Mouse (Mus musculus) gastrocnemius, postnatal 14 days (tissue): ENCODE results near the gene Mast3. TPM values are rescaled to one million over a fixed set of nuclear protein-coding genes. Genes with fewer than 3 reads are reported as not detected.

Source experiments
- DNase-seq: peaks from one replicate; pipeline ENCODE4 v3.0.0; 2021; ENCODE audit warnings: mixed read lengths
- intact Hi-C: fragments of 180-260 bp; cut with DNase I; formaldehyde crosslinking; loops from one replicate; pipeline ENCODE4 v1.15.1; 2025; ENCODE audit warnings: low total_unique reads
- long read RNA-seq, 2 experiments: library from polyadenylated mRNA; stranded (forward); transcript quantifications; one replicate each; pipeline ENCODE4 v2.0.0; 2021
- total RNA-seq, 2 experiments: library from RNA; stranded (reverse); gene quantifications; 2 replicates each; pipeline ENCODE4 v1.2.3; 2021

Mast3 gene
- 1 to 10 TPM; 5.2 to 7.0 TPM for total RNA-seq
- long read RNA-seq, experiment 1, partial matches to known transcripts = 2 of 7 reads
- long read RNA-seq, experiment 1, other reads (novel, unspliced or antisense) = 5 of 7 reads
- long read RNA-seq, experiment 2, partial matches to known transcripts = 0 of 2 reads
- long read RNA-seq, experiment 2, other reads (novel, unspliced or antisense) = 2 of 2 reads

GRCm38 (mm10) chr8:70804481-70805206, at the start of gene Mast3:
Mast3 (minus strand) TSS chr8:70805054.
- intact Hi-C loops = loop anchor here (5.0 kb wide), 1 partner anchor 32 kb away; no protein-coding TSS in a partner anchor
- peak; percentile 92 for DNase-seq

DNA sequence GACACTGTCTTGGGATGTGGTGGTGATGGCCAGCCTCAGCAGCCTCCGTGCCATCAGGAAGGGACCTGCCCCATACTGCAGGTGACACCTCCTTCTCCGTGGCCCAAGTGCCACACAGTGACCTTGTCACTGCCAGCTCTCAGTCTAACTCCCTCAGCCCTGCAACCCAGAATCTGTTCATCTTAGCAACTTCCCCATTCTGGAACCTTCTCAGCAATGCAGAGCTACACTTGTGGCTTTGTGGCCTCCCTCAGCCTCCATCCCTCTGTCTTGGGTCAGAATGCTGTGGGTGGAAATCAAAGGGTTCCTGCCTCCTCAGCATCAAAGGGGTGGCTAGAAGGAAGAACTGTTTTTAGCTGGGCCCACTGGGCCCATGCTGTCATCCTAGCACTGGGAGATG, 49.0 kb upstream of the Mast3 start:
- no peak for DNase-seq
- intact Hi-C loops = no loop called here

- DNase-seq = no peak
- intact Hi-C loops = no loop called here
These were observed 47.9 kb upstream of the Mast3 start for GRCm38 (mm10) chr8:70852595-70853231.

GRCm38 (mm10) chr8:70851837-70852236, 47.0 kb upstream of the Mast3 start:
- intact Hi-C loops = no loop called here
- DNase-seq = no peak

- intact Hi-C loops = no loop called here
- DNase-seq = no peak
These were observed 46.1 kb upstream of the Mast3 start for GRCm38 (mm10) chr8:70850947-70851346.

- DNase-seq = no peak
- intact Hi-C loops = no loop called here
These were observed 45.4 kb upstream of the Mast3 start for GRCm38 (mm10) chr8:70850132-70850845.

GRCm38 (mm10) chr8:70849333-70849990, 44.6 kb upstream of the Mast3 start:
- peak; percentile 66 for DNase-seq
- intact Hi-C loops = loop anchor here (2.0 kb wide), 1 partner anchor 13 kb away; the partner anchor contains the start of gene Kcnn1

- DNase-seq = no peak
- intact Hi-C loops = no loop called here
These were observed 41.7 kb upstream of the Mast3 start for GRCm38 (mm10) chr8:70846371-70847154.

- no peak for DNase-seq
- intact Hi-C loops = loop anchor here (2.0 kb wide), 1 partner anchor 24 kb away; no protein-coding TSS in a partner anchor
These were observed 40.3 kb upstream of the Mast3 start for GRCm38 (mm10) chr8:70845108-70845507.

- intact Hi-C loops = loop anchor here (2.0 to 5.0 kb wide), 2 partner anchors 24 to 122 kb away; partner anchors contain the start of gene Pde4c
- DNase-seq = peak; percentile 91
These were observed 39.7 kb upstream of the Mast3 start for GRCm38 (mm10) chr8:70844523-70844922.

DNA sequence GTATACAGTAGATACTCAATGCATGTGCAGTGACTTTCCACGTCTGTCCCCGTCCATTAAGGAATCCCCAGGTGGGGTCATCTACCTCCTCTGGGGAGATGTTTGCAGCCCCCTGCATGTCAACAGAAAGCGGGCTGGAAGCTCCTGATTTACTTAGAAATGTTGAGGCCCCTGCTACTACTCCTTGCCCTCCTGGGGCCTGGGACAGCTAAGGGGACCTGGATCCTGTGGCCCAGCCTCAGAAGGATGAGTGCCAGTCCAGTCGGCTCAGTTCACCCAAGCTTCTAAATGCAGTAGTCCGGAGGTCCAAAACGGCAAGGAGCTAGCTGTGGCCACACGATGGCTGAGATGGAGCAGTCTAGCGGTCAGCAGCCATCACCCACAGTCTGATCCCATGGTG, 39.1 kb upstream of the Mast3 start:
- intact Hi-C loops = loop anchor here (2.0 to 5.0 kb wide), 3 partner anchors 25 to 122 kb away; partner anchors contain the start of gene Pde4c

GRCm38 (mm10) chr8:70843214-70843773, 38.4 kb upstream of the Mast3 start:
- intact Hi-C loops = loop anchor here (2.0 to 5.0 kb wide), 2 partner anchors 26 to 121 kb away; partner anchors contain the start of gene Pde4c
- DNase-seq = no peak

More for the DNA sequence above, 39.1 kb upstream of the Mast3 start:
- DNase-seq = no peak

DNA sequence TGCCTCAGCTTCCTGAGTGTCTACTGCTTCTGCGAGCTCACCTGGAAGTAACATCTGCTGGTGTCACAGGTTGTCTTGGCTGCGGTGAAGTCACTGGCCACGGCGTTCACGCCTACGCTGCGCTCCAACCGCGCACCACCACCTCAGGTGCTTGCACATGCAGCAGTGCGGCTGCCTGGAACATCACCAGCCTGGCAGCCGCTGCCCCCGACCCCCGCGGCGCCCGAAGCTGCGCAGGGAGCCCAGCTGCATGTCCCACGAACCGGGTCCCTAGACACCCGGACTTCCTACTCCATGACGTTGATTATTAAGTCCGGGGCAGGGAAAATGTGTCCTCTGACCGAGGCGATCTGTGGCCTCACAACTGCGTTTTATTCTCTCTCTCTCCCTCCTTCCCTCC, 37.6 kb upstream of the Mast3 start:
- intact Hi-C loops = loop anchor here (2.0 to 5.0 kb wide), 2 partner anchors 26 to 120 kb away; partner anchors contain the start of gene Pde4c
- DNase-seq = no peak

GRCm38 (mm10) chr8:70841147-70842072, 36.6 kb upstream of the Mast3 start:
- intact Hi-C loops = loop anchor here (2.0 to 5.0 kb wide), 2 partner anchors 25 to 119 kb away; partner anchors contain the start of gene Pde4c
- DNase-seq = peak; percentile 87

- intact Hi-C loops = loop anchor here (5.0 kb wide), 1 partner anchor 118 kb away; the partner anchor contains the start of gene Pde4c
- DNase-seq = no peak
These were observed 35.7 kb upstream of the Mast3 start for GRCm38 (mm10) chr8:70840590-70840989.
